Mouse (Mus musculus) frontal cortex, postnatal 36 days (tissue): ENCODE measurements around the gene Ptpn14.
"Not testable (repeated sequence)": the region's sequence is repeated elsewhere in the genome, so short reads cannot be mapped to it uniquely, and the experiment has no call there.

Source experiments
- DNase-seq, 2 experiments: peaks; one replicate each; pipeline ENCODE4 v3.0.0; 2022; ENCODE audit warnings: low spot score in 2 of 2

Ptpn14 gene

GRCm38 (mm10) chr1:189727884-189728783 lies at the start of gene Ptpn14:
Gene Ptpn14, plus strand, starts transcription at chr1:189728268.
- no peak for DNase-seq

GRCm38 (mm10) chr1:189679555-189679954 lies 48.5 kb upstream of the Ptpn14 start:
- DNase-seq: no peak

GRCm38 (mm10) chr1:189684786-189685415 lies 43.2 kb upstream of the Ptpn14 start:
- no peak for DNase-seq

- no peak for DNase-seq
Measured at GRCm38 (mm10) chr1:189686025-189686424, 42.0 kb upstream of the Ptpn14 start.

- peak; percentile 97 for DNase-seq
Measured at GRCm38 (mm10) chr1:189687654-189688387, 40.2 kb upstream of the Ptpn14 start, which contains the start of gene Cenpf. Gene Cenpf, minus strand, starts transcription at chr1:189688086.

- DNase-seq: no peak
Measured at GRCm38 (mm10) chr1:189688388-189688750, 39.7 kb upstream of the Ptpn14 start.

- DNase-seq: no peak
Measured at GRCm38 (mm10) chr1:189689050-189689833, 38.8 kb upstream of the Ptpn14 start.

- not testable (repeated sequence) for DNase-seq
Measured at GRCm38 (mm10) chr1:189692442-189692841, 35.6 kb upstream of the Ptpn14 start.

GRCm38 (mm10) chr1:189694391-189694790 lies 33.7 kb upstream of the Ptpn14 start:
- no peak for DNase-seq

- no peak for DNase-seq
Measured at GRCm38 (mm10) chr1:189695321-189695720, 32.7 kb upstream of the Ptpn14 start.

- DNase-seq: no peak
Measured at GRCm38 (mm10) chr1:189698416-189698815, 29.7 kb upstream of the Ptpn14 start.

- DNase-seq: no peak
Measured at GRCm38 (mm10) chr1:189700186-189700585, 27.9 kb upstream of the Ptpn14 start.

- peak; percentile 57 to 78 for DNase-seq
Measured at GRCm38 (mm10) chr1:189700990-189701389, 27.1 kb upstream of the Ptpn14 start.

GRCm38 (mm10) chr1:189703156-189703555 lies 24.9 kb upstream of the Ptpn14 start:
- DNase-seq: no peak

- DNase-seq: no peak
Measured at GRCm38 (mm10) chr1:189703591-189703990, 24.5 kb upstream of the Ptpn14 start.

- no peak for DNase-seq
Measured at GRCm38 (mm10) chr1:189706040-189706645, 21.9 kb upstream of the Ptpn14 start.

- DNase-seq: no peak
Measured at GRCm38 (mm10) chr1:189707014-189707413, 21.1 kb upstream of the Ptpn14 start.

GRCm38 (mm10) chr1:189707419-189707818 lies 20.6 kb upstream of the Ptpn14 start:
- no peak for DNase-seq

GRCm38 (mm10) chr1:189709001-189709400 lies 19.1 kb upstream of the Ptpn14 start:
- DNase-seq: no peak

GRCm38 (mm10) chr1:189715915-189716797 lies 11.9 kb upstream of the Ptpn14 start:
- peak in 1 of 2 experiments; percentile 4 for DNase-seq
